Mouse (Mus musculus): Measurements from ENCODE around the gene Tmem260. TPM values are rescaled to one million over a fixed set of nuclear protein-coding genes. Genes with fewer than 3 reads are reported as not detected.

The Tmem260 gene
- 5.6 and 6.9 TPM in 2 replicates for polyA plus RNA-seq (2021; fragmentation: Nextera tagmentation)
- long read RNA-seq, experiment 1, full-length matches to known transcripts = 2 of 11 reads
- long read RNA-seq, experiment 1, partial matches to known transcripts = 4 of 11 reads
- long read RNA-seq, experiment 1, other reads (novel, unspliced or antisense) = 5 of 11 reads
- long read RNA-seq, experiment 2, full-length matches to known transcripts = 58 of 72 reads
- long read RNA-seq, experiment 2, partial matches to known transcripts = 10 of 72 reads
- long read RNA-seq, experiment 2, other reads (novel, unspliced or antisense) = 4 of 72 reads

GRCm38 (mm10) chr14:48445984-48446683 lies at the start of gene Tmem260:
Tmem260 (plus strand) TSS chr14:48446124.

Other genes with a start within 250 kb of the Tmem260 start
- gene Otx2, start 227.7 kb downstream of the Tmem260 start, polyA plus RNA-seq (2021; fragmentation: Nextera tagmentation) = 1.4 and 9.1 TPM in 2 replicates

All from layer of hippocampus, adult 6 months (tissue).